Mouse (Mus musculus): ENCODE results near the gene D8Ertd738e.
A peak's percentile ranks its signal among the peaks of the same experiment; 100 is the strongest.

D8Ertd738e gene

GRCm38 (mm10) chr8:84202466-84202865 lies 47.1 kb downstream of the D8Ertd738e start:
- peak; percentile 64 to 68 for DNase-seq

DNA sequence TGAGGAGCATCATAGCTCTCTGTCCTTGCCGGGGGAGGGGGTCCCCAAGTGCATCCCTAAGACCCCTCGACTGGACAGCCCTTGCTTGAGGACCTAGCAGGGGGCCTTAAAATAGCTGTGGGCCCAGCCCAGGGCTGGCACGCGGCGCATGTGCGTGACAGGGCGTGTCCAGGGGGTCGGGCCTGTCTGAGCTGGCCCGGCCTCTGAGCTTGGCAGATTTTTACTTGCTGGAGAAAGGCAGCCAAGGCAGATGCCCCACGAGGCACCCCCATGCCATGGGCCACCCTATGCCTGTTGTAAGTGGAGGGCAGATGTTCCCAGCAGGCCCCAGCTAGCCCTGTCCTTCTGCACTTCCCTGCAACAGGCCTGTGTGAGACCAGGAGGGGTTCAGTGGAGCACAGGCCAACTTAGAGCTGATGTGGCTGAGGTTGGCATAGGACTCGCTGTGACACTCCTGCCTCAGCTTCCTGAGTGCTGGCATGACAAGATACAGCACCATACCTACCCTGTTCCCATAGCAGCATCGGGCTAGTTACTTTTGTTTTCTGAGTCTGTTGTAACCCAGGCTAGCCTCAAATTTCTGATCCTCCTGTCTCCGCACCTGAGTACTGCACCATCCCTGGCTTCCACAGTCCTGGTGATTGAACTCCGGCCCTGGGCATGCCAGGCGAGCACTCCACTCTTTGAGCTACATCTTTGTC lies 47.8 kb downstream of the D8Ertd738e start:
- peak; percentile 79 to 85 for DNase-seq

DNA sequence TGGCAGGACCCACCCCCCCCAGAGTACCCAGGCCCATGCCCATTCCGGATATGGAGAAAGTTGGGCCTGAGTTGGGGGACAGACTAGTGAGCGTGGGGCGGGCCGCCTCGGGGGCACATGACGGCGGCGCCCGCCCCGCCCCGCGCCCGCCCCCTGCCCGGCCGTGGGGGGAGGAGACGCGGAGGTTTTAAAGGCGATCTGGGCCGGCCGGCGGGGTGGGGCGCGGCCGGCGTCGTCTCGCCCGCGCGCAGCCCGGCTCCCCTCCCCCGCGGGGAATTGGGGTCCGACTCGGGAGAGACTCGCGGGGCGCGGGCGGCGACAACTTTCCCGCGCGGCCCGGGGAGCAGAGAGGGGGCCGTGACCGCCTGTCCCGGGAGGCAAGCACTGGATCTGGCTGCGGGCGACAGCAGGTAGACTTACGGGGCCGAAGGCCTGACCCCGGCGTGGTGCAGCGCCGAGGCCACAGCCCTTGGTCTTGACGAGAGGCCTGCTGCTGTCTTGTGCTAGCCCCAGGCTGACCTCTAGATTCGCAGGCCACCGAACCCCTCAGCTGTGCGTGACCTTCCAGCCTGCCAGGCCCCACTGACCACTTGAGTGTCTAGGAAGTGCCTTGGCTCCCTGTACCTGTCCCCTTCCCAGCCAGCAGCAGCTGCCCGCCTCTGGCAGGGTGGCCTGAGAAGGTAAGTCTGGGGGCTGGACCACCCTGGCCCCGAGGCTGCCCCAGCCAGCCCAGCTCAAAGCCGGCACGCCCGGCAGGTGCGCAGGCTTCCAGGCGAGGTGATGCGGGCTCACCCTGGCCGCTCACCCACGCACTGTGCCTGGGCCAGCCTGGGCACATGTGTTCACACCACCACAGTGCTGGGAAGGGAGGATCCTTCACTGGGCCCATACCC lies 48.6 kb downstream of the D8Ertd738e start:
- DNase-seq: peak; percentile 83 to 88

GRCm38 (mm10) chr8:84200126-84200555 lies 49.4 kb downstream of the D8Ertd738e start:
- DNase-seq: no peak

GRCm38 (mm10) chr8:84199348-84200125 lies 50.0 kb downstream of the D8Ertd738e start:
- no peak for DNase-seq

GRCm38 (mm10) chr8:84198871-84199270 lies 50.6 kb downstream of the D8Ertd738e start:
- no peak for DNase-seq

- DNase-seq: peak; percentile 91 to 92
Measured at GRCm38 (mm10) chr8:84197922-84198774, 51.4 kb downstream of the D8Ertd738e start.

DNA sequence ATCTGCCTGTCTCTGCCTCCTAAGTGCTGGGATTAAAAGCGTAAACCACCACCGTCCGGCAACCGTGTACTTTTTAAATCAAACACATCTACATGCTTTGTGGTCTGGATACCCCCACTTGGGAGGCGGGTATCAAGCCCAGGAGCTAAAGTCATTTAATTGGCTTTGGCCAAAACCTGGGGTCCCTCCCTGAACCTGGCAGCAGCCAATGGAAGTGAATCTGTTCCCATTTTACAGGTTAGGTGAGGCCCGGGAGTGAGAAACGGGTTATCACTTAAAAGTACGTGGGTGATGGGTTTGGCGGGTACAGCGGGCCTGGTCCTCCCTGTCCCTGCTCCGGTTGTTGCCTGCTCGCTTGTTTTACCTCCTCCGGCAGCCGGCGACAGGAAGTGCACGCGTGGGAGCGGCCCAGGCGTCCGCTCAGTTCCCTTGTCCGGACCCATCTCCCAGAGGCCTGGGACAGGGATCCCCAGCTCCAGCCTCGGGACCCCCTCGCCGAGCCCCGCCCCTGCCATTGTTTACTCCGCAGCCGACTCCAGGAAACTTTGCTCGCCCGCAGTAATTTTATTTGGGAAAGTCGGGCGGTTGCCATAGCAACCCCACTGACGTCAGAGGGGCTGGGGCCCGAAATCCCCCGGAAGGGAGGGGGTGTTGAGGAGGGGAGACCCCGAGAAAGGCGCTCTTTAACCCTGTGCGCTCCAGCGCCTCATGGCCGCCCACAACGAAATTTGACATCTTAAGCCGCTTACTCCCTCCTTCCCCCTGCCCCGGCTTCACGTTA lies 52.2 kb downstream of the D8Ertd738e start:
- DNase-seq: peak; percentile 90 to 91
